Mouse (Mus musculus): Measurements from ENCODE around the gene Ptpn3.
"Not testable (repeated sequence)": the region's sequence is repeated elsewhere in the genome, so short reads cannot be mapped to it uniquely, and the experiment has no call there.

Ptpn3 gene

DNA sequence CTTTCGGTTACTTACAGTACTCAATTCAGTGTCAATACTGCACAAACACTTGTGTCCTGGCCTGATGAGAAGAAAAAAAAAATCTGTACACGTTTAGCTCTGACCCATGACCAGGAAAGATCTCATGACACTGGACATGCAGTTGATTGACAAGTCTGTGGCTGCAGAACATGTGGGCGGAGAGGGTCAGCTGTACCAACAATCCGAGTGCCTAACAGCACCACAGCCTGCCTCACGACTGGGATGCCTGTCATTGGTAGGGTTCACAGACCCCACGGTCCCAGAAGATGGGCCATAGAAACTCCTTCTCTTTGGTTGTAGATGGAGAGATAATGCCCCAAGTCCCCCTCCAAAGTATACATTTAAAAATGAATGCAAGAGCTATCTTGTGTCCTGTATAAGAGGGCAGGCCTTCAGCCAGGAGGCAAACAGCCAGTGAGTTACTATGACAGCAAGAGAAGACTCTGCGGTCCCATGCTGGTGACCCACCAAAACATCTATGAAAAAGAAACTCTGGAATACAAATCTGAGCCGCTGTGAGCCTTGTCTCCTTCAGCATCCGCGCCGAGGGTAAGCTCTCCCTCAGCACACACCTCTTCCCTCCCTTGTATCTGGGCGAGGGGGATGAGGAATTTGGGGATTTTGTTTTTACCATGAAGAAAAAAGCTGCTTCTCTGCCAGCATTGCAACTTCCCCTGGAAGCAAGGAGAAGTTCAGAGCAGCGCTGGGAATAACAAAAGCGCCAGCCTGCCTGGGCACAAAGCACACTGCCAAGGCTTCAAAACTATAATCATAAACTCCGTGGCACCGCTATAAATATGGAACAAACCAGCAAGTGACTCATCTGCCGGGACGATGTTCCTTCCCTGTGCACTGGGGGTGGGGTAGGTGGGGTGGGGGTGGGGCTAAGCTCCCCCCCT lies 72.8 kb downstream of the Ptpn3 start:
- peak in 1 of 2 experiments; percentile 61 for DNase-seq (ENCODE audit: low spot score in 2 of 2)

DNA sequence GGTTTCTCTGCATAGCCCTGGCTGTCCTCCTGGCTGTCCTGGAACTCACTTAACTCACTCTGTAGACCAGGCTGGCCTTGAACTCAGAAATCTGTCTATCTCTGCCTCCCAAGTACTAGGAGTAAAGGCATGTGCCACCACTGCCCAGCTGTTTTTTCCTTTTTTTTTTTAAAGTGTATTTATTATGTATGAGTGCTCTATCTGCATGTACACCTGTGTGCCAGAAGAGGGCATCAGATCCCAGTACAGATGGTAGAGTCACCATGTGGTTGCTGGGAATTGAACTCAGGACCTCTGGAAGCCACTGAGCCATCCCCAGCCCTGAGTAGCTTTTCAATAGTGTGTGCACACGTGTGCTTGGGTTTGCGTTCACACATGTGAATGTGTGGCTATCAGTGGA lies 76.9 kb downstream of the Ptpn3 start:
- no peak for DNase-seq (ENCODE audit: low spot score in 2 of 2)

- no peak for DNase-seq (ENCODE audit: low spot score in 2 of 2)
Measured at GRCm38 (mm10) chr4:57217746-57218145, 83.9 kb downstream of the Ptpn3 start.

- DNase-seq (ENCODE audit: low spot score in 2 of 2), result no peak
Measured at GRCm38 (mm10) chr4:57216535-57216934, 85.1 kb downstream of the Ptpn3 start.

GRCm38 (mm10) chr4:57214852-57215251 lies 86.8 kb downstream of the Ptpn3 start:
- no peak for DNase-seq (ENCODE audit: low spot score in 2 of 2)

GRCm38 (mm10) chr4:57214114-57214513 lies 87.5 kb downstream of the Ptpn3 start:
- DNase-seq (ENCODE audit: low spot score in 2 of 2), result no peak

- DNase-seq (ENCODE audit: low spot score in 2 of 2), result no peak
Measured at GRCm38 (mm10) chr4:57211706-57212105, 89.9 kb downstream of the Ptpn3 start.

- no peak for DNase-seq (ENCODE audit: low spot score in 2 of 2)
Measured at GRCm38 (mm10) chr4:57205908-57206307, 95.7 kb downstream of the Ptpn3 start.

DNA sequence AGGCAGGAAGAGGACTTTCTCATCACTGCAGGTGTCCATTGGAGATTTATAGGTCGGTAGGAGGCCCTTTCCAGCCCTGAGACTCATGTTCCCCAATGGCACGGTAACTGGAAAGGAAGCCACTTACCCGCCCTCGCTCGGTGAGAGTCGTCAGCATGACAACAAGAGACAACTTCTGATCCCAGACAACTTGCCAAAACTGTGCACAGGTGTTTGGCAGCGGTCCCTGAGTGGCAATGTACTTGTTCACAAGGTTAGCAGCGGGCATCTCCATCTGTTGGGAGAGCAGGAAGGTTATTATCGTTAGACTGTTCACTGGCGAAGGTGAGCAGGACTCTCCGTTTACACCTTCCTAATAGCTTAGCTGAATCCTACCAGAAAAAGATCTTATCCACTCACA lies 96.9 kb downstream of the Ptpn3 start:
- no peak for DNase-seq (ENCODE audit: low spot score in 2 of 2)

DNA sequence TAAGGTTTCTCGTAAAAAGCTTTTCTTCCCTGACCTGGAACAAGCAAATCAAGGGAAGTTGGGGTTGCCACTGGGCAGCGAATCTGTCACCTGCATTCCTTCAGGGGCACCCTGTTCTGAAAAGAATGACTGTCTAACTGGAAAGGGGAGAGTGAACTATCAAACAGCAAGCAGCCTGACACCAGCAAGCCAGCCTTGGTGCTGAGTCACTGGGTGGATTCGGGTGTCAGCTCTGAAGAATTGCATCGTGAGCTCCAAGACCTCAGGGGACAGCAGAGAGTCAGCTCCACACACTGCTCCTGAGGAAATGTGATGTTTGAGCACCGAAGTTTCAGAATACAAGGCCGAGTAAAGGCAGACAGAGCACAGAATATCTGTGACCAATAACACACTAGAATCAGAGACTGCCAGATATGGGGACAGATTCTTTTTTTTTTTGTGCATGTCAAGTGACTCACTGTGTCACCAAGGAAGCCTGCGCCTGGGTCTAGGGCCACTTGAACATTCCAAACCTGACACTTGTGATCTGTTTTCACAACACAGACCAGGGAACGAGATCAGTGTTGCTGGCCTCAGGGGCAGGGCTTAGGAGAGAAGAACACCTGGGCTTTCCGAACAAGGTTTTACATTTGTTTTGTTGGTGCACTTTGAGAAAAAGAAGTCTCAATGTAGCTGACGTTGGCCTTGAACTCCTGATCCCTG lies 98.8 kb downstream of the Ptpn3 start:
- DNase-seq (ENCODE audit: low spot score in 2 of 2), result no peak

GRCm38 (mm10) chr4:57202132-57202531 lies 99.5 kb downstream of the Ptpn3 start:
- DNase-seq (ENCODE audit: low spot score in 2 of 2), result no peak

DNA sequence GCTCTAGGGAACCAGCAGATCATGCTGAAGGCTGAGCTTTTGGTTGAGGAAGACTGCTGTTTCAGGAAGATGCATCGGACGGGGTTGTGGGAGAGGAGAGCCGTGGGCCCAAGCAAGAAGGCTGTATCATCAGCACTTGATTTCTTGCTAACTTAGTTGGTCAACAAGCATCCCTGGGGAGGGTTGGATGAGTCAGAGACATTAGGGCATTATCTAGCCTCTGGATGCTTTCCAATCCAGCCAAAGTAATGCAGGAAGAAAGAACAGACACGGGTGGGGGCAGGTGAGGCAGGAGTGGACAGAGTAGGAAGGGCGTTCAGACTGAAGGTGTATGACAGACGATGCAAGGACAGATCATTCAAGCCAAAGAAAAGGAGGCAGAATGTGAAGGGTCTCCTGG lies 101.0 kb downstream of the Ptpn3 start:
- no peak for DNase-seq (ENCODE audit: low spot score in 2 of 2)

GRCm38 (mm10) chr4:57198666-57199393 lies 102.8 kb downstream of the Ptpn3 start:
- DNase-seq (ENCODE audit: low spot score in 2 of 2), result not testable (repeated sequence)

GRCm38 (mm10) chr4:57191543-57192283 lies 109.9 kb downstream of the Ptpn3 start:
- DNase-seq (ENCODE audit: low spot score in 2 of 2), result no peak

GRCm38 (mm10) chr4:57189881-57190280 lies 111.8 kb downstream of the Ptpn3 start:
- DNase-seq (ENCODE audit: low spot score in 2 of 2), result no peak

- DNase-seq (ENCODE audit: low spot score in 2 of 2), result no peak
Measured at GRCm38 (mm10) chr4:57186035-57186434, 115.6 kb downstream of the Ptpn3 start.

DNA sequence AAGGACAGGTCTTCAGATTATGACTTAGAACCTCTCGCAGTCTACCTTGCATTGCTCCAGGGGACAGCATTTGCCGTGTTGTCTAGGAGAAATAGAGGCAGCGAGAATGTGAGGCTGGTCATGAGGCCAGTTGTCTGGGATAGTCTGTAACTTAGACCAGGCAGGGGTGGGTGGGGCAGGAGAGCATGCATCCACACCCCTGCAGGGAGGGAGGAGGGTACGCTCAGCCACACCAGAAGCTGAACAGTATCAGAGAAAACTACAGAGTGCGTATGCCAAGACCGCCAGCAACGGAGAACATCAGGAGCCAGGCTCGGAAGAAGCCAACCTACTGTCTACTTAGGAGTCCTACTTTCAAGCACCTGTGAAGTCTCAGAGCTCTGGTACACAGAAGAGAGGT lies 116.2 kb downstream of the Ptpn3 start:
- no peak for DNase-seq (ENCODE audit: low spot score in 2 of 2)

GRCm38 (mm10) chr4:57183493-57183892 lies 118.1 kb downstream of the Ptpn3 start:
- no peak for DNase-seq (ENCODE audit: low spot score in 2 of 2)

GRCm38 (mm10) chr4:57181538-57181937 lies 120.1 kb downstream of the Ptpn3 start:
- no peak for DNase-seq (ENCODE audit: low spot score in 2 of 2)

DNA sequence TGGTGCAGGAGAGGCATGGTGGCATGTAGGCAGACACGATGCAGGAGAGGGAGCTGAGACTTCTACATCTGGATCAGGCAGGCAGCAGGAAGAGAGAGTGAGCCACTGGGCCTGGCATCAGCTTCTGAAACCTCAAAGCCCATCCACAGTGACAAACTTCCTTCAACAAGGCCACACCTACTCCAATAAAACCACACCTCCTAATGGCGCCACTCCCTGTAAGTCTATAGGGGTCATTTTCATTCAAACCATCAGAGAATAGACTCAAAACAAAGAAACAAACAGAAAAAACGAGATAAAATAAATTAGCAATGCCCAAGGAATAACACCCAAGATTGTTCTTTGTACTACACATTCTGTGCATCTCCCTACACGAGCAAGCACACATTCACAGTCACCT lies 122.8 kb downstream of the Ptpn3 start:
- no peak for DNase-seq (ENCODE audit: low spot score in 2 of 2)

- no peak for DNase-seq (ENCODE audit: low spot score in 2 of 2)
Measured at GRCm38 (mm10) chr4:57175329-57175728, 126.3 kb downstream of the Ptpn3 start.

DNA sequence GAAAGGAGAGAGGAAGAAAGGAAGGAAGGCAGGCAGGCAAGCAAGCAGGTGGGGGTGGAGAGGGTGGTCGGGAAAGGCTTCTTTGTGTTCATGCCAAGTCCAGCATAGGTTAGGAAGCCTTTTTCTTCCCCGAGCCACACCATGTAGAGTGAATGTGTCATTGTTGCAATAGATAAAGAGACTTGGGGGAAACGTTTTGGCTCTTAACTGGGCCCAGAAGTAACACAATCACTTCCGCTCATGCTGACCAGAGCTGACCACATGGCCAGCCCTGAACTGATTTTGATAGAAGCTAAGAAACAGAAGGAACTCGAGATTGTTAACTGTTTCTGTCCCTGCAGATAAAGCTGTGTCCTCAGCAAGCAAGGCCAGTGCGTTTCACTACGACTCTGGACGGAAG lies 128.8 kb downstream of the Ptpn3 start:
- no peak for DNase-seq (ENCODE audit: low spot score in 2 of 2)
